Mouse (Mus musculus) testis, adult 2 months (tissue): Measurements from ENCODE around the gene Dkk2. TPM values are rescaled to one million over a fixed set of nuclear protein-coding genes. Genes with fewer than 3 reads are reported as not detected.
A peak's percentile ranks its signal among the peaks of the same experiment; 100 is the strongest.

ENCODE experiments used
- H3K27ac ChIP-seq: fragments of 200-500 bp; 2 replicates; pipeline ENCODE4 v1.5.1; 2012; ENCODE audit warnings: low read depth, low read length; ENCODE audit not compliant: control insufficient read depth, insufficient read depth
- H3K27me3 ChIP-seq: fragments of 200-500 bp; 2 replicates; pipeline ENCODE4 v1.6.1; 2012; ENCODE audit warnings: mild to moderate bottlenecking, low read length, moderate library complexity; ENCODE audit not compliant: control insufficient read depth, insufficient read depth
- H3K36me3 ChIP-seq: fragments of 200-500 bp; 2 replicates; pipeline ENCODE4 v1.6.1; 2012; ENCODE audit warnings: mild to moderate bottlenecking, low read length; ENCODE audit not compliant: control insufficient read depth, insufficient read depth
- H3K4me1 ChIP-seq: fragments of 200-500 bp; 2 replicates; pipeline ENCODE4 v1.6.1; 2012; ENCODE audit warnings: low read length; ENCODE audit not compliant: control insufficient read depth, insufficient read depth
- H3K4me3 ChIP-seq: fragments of 200-500 bp; 2 replicates; pipeline ENCODE4 v1.5.1; 2012; ENCODE audit warnings: low read depth, mild to moderate bottlenecking, low read length, moderate library complexity, mixed read lengths; ENCODE audit not compliant: control insufficient read depth
- CTCF ChIP-seq: fragments of 200-500 bp; IDR thresholded peaks from 2 replicates; pipeline ENCODE4 v1.5.1; 2012; ENCODE audit warnings: low read depth, mild to moderate bottlenecking, inconsistent platforms, low read length, moderate library complexity; ENCODE audit not compliant: control insufficient read depth, insufficient read depth, insufficient replicate concordance
- POLR2A ChIP-seq: fragments of 200-500 bp; IDR thresholded peaks from 2 replicates; pipeline ENCODE4 v1.6.1; 2012; ENCODE audit warnings: low read depth, mild to moderate bottlenecking, inconsistent platforms, low read length, moderate library complexity; ENCODE audit not compliant: control insufficient read depth
- polyA plus RNA-seq: library from polyadenylated mRNA; depleted of rRNA; stranded (reverse); fragments of >200 nt; gene quantifications from 2 replicates; pipeline ENCODE4 v1.2.3, GENCODE M21; 2012

Gene Dkk2
- polyA plus RNA-seq, 1 experiment = 0.05 TPM

DNA sequence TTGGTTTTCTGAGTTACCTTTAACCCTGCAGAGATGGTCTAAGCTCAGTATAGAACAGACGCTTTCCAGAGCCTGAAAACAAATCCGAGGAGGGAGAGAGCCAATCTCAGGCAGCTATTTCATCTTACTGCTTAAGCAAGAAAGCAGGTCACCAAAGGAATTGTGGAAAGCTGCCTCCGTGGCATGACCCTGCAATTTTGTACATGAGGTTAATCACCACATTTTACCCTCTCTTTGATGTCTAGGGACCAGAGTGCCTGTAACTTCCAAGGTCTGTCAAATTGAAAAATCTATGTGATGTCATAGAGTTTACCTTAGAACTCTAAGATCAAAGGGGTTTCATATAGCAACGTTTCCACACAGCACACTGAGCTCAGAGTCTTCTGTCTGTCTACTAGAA, 37.5 kb downstream of the Dkk2 start:
- H3K4me1 ChIP-seq = no peaks in the 10 kb centered on the region
- H3K4me3 ChIP-seq = peak overlapping the region; percentile 58
- H3K27ac ChIP-seq = no peak overlapping the region
- no peak for TF ChIP-seq CTCF
- no peaks in the 10 kb centered on the region for H3K36me3 ChIP-seq
- no peaks in the 10 kb centered on the region for H3K27me3 ChIP-seq

DNA sequence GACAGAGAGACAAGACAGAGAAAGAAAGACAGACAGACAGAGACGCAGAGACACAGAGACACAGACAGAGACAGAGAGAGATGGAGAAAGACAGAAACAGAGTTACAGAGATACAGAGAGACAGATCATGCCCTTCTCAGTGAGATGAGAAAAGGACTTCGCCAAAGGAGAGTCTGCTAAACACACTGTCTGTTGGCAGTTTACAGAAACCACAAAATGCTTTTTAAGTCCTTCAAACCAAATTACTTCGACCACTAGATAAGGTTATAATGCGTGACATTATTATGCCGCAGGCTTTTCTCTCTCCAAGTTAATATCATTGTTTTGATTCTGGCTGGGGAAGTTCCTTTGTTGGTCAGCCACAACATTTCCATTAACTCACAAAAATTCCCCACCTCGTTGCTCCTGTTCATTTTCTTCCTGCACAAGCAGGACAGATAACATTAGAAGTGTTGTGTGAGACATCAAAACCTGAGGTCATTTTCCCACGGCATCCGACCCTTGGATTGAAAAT, 40.2 kb downstream of the Dkk2 start:
- Histone ChIP-seq H3K27ac (no peak overlapping the region), H3K36me3 (no peaks in the 10 kb centered on the region), H3K27me3 (no peaks in the 10 kb centered on the region), H3K4me1 (no peaks in the 10 kb centered on the region), H3K4me3 (no peak overlapping the region)
- TF ChIP-seq CTCF (no peak), POLR2A (no peak)

DNA sequence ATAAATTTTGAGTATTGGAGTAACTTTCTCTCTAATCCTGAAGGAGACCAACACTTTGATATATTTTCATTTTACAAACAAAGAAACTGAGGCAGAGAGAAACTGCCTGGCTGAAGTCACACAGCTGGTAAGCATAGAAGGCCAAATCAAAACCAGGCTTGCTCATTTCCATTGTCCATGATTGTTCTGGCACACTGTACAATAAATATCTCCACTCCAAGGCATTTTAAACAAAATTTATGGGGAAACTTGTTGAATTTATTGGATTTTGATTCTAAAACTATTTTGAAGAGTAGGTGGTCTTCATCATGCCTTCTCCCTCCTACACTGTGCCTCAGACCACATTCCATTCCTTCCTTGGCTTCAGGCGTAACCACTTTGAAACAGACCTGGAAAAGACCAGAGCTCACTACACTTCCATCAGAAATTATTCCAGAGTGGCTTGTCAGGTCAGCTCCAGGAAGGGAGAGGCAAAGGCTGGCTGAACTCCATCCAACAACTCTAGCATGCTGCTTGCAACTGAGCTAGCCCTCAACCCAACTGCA, 44.7 kb downstream of the Dkk2 start:
- H3K36me3 ChIP-seq = no peaks in the 10 kb centered on the region
- no peaks in the 10 kb centered on the region for H3K4me1 ChIP-seq
- H3K27me3 ChIP-seq = no peaks in the 10 kb centered on the region
- TF ChIP-seq POLR2A (no peak), CTCF (no peak)
- H3K4me3 ChIP-seq = no peak overlapping the region
- H3K27ac ChIP-seq = no peak overlapping the region

DNA sequence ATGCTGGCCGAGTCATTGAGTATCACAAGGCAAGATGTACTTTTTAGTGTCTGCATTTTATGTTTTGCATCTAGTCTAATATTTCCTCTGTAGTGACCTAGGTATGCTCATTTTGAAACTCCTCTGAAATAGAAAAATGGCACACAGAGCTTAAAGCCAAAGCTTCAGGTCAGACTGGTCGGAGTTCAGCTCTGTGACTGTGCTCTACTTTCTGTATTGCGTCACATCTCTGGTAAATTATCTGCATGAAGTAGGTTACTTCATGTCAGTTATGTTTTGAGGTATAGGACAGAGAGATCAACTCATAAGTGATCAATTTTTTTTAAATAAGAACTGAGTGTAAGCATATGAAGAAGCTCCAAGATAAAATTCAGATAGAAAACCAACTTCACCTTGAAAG, 45.7 kb downstream of the Dkk2 start:
- Histone ChIP-seq H3K27ac (no peak overlapping the region), H3K4me3 (no peak overlapping the region), H3K4me1 (no peaks in the 10 kb centered on the region), H3K27me3 (no peaks in the 10 kb centered on the region), H3K36me3 (no peaks in the 10 kb centered on the region)
- TF ChIP-seq POLR2A (no peak), CTCF (no peak)

DNA sequence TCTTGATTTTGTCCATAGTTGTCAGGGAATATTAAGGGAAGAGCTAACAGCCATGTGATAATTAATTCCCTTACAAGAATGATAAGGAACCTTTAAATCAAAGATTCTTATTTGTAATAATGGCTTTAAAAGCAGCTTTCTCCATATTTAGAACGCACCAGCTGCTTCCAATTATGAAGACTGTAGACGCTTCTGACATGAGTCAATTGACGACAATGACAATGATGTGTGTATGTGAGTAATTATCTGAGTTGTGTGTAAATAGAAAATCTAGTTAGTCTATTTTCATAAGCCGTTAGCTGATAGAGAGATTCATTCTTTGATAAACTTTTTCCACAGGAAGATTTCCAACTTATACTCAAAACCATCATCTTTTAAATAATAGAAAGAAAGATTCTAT, 46.8 kb downstream of the Dkk2 start:
- Histone ChIP-seq H3K27me3 (no peaks in the 10 kb centered on the region), H3K36me3 (no peaks in the 10 kb centered on the region), H3K4me3 (no peak overlapping the region), H3K27ac (no peak overlapping the region), H3K4me1 (no peaks in the 10 kb centered on the region)
- TF ChIP-seq POLR2A = no peak
- no peak for TF ChIP-seq CTCF

DNA sequence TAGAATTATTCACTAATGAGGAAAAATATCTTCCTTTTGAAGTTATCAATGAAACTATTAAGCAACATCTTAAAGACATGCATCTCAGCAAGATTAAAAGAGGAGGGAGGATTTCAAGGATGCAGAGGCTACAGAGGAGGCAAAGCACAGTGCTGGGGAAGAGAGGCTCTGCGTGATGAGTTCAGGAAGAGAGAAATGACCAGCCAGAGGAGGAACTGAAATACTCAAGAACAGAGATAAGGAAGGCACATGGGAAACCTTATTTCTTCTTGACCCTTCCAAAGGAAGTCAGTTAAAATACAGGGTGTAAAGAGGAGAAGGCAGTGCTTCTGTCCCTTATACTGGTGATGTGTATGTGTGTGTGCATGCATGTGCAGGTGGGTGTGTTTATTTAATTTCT, 49.4 kb downstream of the Dkk2 start:
- no peaks in the 10 kb centered on the region for H3K4me1 ChIP-seq
- no peak overlapping the region for H3K27ac ChIP-seq
- no peak for TF ChIP-seq POLR2A
- TF ChIP-seq CTCF = no peak
- H3K27me3 ChIP-seq = no peaks in the 10 kb centered on the region
- H3K4me3 ChIP-seq = no peak overlapping the region
- H3K36me3 ChIP-seq = no peaks in the 10 kb centered on the region

DNA sequence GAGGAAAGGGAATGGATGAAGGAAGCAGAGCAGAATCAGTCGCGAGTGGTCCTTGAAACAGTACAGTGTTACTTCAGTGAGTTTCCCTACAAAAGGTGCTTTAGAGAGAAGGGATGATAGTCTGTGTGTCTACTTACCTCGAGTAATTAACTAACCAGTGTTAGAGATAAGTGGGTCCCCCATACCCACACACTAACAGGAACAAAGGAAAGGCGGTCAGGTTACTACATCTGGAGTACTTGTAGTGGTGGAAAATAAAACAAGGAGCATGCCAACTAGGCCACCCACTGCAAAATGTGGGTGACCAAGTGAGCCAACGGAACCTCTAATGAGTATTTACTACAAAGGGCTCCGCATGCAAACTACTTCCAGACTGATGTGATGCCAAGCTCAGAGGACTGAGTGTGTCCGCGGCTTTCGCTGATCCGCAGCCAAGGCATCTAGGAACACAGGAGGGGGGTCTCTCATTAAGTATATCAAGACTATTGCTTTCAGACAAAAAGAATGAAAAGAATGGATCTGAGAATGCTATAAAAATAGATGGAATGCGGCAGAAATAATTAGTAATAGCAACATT, 52.8 kb downstream of the Dkk2 start:
- H3K27ac ChIP-seq = no peak overlapping the region
- no peak for TF ChIP-seq CTCF
- no peaks in the 10 kb centered on the region for H3K36me3 ChIP-seq
- H3K4me3 ChIP-seq = no peak overlapping the region
- no peaks in the 10 kb centered on the region for H3K4me1 ChIP-seq
- H3K27me3 ChIP-seq = no peaks in the 10 kb centered on the region

DNA sequence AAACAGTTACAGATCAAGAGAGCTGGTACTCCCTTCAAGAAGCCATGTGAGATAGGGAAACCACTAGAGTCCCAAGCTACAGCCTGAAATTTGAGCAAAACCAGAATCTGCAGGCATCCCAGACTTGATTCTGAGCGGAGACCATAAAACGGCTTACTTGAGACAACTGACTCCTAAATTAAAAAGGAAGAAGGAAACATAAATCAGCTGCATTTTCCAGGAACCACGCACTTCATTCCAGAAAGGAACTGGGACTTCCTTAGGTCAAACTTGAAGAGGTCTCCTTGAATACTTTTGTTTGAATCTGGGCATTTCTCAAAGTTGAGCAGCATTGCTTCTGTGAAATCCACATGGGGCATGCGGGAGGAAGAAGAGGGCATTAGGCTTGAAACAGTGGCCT, 55.9 kb downstream of the Dkk2 start:
- Histone ChIP-seq H3K27ac (no peak overlapping the region), H3K4me1 (no peaks in the 10 kb centered on the region), H3K4me3 (no peak overlapping the region), H3K36me3 (no peaks in the 10 kb centered on the region), H3K27me3 (no peaks in the 10 kb centered on the region)
- TF ChIP-seq CTCF = no peak
- no peak for TF ChIP-seq POLR2A
